Mouse (Mus musculus) lung, embryonic 15.5 days (tissue): ENCODE data around the gene Pign. TPM values are rescaled to one million over a fixed set of nuclear protein-coding genes. Genes with fewer than 3 reads are reported as not detected.
A peak's percentile ranks its signal among the peaks of the same experiment; 100 is the strongest.

Experiments used
- ATAC-seq: fragments of 200-750 bp; cut with Nextera tagmentation; 2 replicates; pipeline ENCODE4 v1.8.0; 2017; ENCODE audit warnings: moderate number of reproducible peaks, borderline replicate concordance; ENCODE audit not compliant: low FRiP score, low TSS enrichment; ENCODE audit errors: extremely low read depth
- H3K27ac ChIP-seq: fragments of 300-500 bp; sonication (generic); 2 replicates; pipeline ENCODE4 v1.5.1; 2015; ENCODE audit warnings: moderate library complexity, mild to moderate bottlenecking, inconsistent platforms
- H3K27me3 ChIP-seq: fragments of 300-500 bp; sonication (generic); 2 replicates; pipeline ENCODE4 v1.6.1; 2015; ENCODE audit warnings: inconsistent platforms
- H3K36me3 ChIP-seq: fragments of 300-500 bp; sonication (generic); 2 replicates; pipeline ENCODE4 v1.6.1; 2015; ENCODE audit warnings: inconsistent platforms
- H3K4me1 ChIP-seq: fragments of 300-500 bp; sonication (generic); 2 replicates; pipeline ENCODE4 v1.6.1; 2015; ENCODE audit warnings: inconsistent platforms
- H3K4me2 ChIP-seq: fragments of 300-500 bp; sonication (generic); 2 replicates; pipeline ENCODE4 v1.6.1; 2015; ENCODE audit warnings: inconsistent platforms, mild to moderate bottlenecking, moderate library complexity
- H3K4me3 ChIP-seq: fragments of 300-500 bp; sonication (generic); 2 replicates; pipeline ENCODE4 v1.5.1; 2015; ENCODE audit warnings: mild to moderate bottlenecking, inconsistent platforms
- H3K9ac ChIP-seq: fragments of 300-500 bp; sonication (generic); 2 replicates; pipeline ENCODE4 v1.6.1; 2015; ENCODE audit warnings: inconsistent platforms
- H3K9me3 ChIP-seq: fragments of 300-500 bp; sonication (generic); 2 replicates; pipeline ENCODE4 v1.6.1; 2016; ENCODE audit warnings: inconsistent platforms
- WGBS: fragments of 180-500 bp; shearing (Covaris S2); methylation state at CpG from one replicate; pipeline ENCODE4 v1.1.7; 2015; 5-methylcytosine and 5-hydroxymethylcytosine counted together
- polyA plus RNA-seq: library from polyadenylated mRNA; unstranded; fragments of >200 nt; fragmentation: Nextera tagmentation; extraction: Ambion mirVana; gene quantifications from 2 replicates; pipeline ENCODE4 v1.2.1, GENCODE M21; 2015

Pign gene
- 14.7 and 16.4 TPM in 2 replicates for polyA plus RNA-seq

DNA sequence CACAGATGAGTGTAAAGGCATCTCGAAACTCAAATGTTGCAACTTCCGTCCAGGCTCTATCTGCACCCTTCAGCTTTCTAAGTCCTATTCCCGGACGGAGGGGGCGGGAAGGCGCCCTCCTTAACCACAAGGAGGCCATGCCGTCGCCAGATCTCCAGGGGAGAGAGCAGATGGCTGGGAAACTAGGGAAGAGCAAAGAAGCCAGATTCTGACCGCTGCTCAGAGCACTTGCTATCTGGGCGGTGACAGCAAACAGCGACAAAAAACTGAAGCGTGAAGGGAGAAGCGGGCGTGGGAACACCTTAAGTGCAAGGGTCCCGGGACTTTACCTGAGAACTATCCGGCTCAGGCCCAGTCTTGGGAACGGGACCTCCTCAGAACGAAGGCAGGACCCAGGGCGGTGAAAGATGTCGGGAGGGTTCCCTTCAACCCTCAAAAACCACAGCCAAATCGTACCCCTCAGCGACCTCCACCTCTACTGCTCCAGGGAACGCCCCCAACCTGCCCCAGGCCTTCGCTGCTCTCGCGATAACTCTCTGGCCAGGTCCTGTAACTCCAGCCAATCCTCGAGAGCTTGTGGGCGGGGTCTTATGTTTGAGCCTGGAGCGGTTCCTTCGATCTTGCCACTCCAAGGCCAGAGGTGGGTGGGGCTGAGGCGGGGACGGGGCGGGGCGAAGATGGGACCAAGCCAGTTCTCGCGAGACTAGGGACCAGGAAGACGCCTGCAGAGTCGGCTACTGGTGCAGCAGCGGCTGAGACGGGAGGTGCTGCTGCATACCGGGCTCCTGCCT lies at the start of gene Pign, which contains the start of gene Relch:
Gene Pign, minus strand, starts transcription at position 507 of the 791 bp plus-strand sequence.
Gene Relch, plus strand, starts transcription at position 691 of the 791 bp plus-strand sequence.
- WGBS, result under 1% methylated on average over 41 of the region's 41 CpGs

DNA sequence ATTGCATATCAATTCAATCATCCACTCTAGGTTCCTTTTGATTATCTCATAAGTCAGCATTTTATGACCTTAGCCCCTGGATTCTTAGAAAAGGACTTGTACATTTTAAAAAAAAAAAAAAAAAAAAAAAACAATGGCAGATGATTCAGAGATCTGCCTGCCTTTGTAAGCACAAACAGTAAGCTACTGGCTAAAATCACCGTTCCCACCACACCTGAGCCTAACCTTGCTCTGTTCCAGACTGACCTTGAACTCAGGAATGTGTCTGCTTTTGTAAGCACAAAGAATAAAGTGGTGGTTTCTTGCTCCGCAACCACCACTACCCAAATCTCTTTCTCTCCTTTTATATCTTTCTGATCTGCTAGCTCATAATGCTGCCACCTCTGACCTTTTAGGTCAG lies 49.3 kb upstream of the Pign start:
- no peak overlapping the region for H3K4me2 ChIP-seq
- H3K4me3 ChIP-seq, result no peak overlapping the region
- no peaks in the 10 kb centered on the region for H3K27me3 ChIP-seq
- H3K36me3 ChIP-seq, result peaks cover 19% of the 10 kb centered on the region; the same call in 1 of the 2 replicates
- H3K4me1 ChIP-seq, result no peaks in the 10 kb centered on the region
- no peak for ATAC-seq
- H3K9me3 ChIP-seq, result no peaks in the 10 kb centered on the region
- no peak overlapping the region for H3K27ac ChIP-seq
- H3K9ac ChIP-seq, result no peak overlapping the region
- 94% methylated on average over 2 of the region's 2 CpGs for WGBS

More for the DNA sequence above, at the start of gene Pign, which contains the start of gene Relch:
- H3K27me3 ChIP-seq, result no peaks in the 10 kb centered on the region
- H3K9me3 ChIP-seq, result no peaks in the 10 kb centered on the region
- peaks cover 6% of the 10 kb centered on the region; the same call in 1 of the 2 replicates for H3K4me1 ChIP-seq
- peak within 1 kb of the TSS; percentile 64 for H3K27ac ChIP-seq
- H3K4me3 ChIP-seq, result peak within 1 kb of the TSS; percentile 98
- no peaks in the 10 kb centered on the region for H3K36me3 ChIP-seq
- peak within 1 kb of the TSS; percentile 74 for H3K4me2 ChIP-seq
- H3K9ac ChIP-seq, result peak within 1 kb of the TSS; percentile 83
- ATAC-seq, result peak; percentile 99

- H3K9me3 ChIP-seq, result no peaks in the 10 kb centered on the region
- H3K4me2 ChIP-seq, result no peak overlapping the region
- H3K4me3 ChIP-seq, result no peak overlapping the region
- H3K27ac ChIP-seq, result no peak overlapping the region
- WGBS, result 28% methylated on average over 1 of the region's 1 CpGs
- ATAC-seq, result no peak
- no peaks in the 10 kb centered on the region for H3K4me1 ChIP-seq
- H3K36me3 ChIP-seq, result peaks cover 20% of the 10 kb centered on the region; the same call in 1 of the 2 replicates
- no peak overlapping the region for H3K9ac ChIP-seq
- no peaks in the 10 kb centered on the region for H3K27me3 ChIP-seq
Measured at GRCm38 (mm10) chr1:105711227-105711626, 47.8 kb upstream of the Pign start.

GRCm38 (mm10) chr1:105709415-105709814 lies 45.9 kb upstream of the Pign start:
- H3K4me1 ChIP-seq, result no peaks in the 10 kb centered on the region
- WGBS, result 53% methylated on average over 2 of the region's 2 CpGs
- peaks cover 16% of the 10 kb centered on the region; the same call in 1 of the 2 replicates for H3K36me3 ChIP-seq
- no peak overlapping the region for H3K4me2 ChIP-seq
- no peak overlapping the region for H3K27ac ChIP-seq
- no peak for ATAC-seq
- no peak overlapping the region for H3K9ac ChIP-seq
- no peaks in the 10 kb centered on the region for H3K27me3 ChIP-seq
- no peak overlapping the region for H3K4me3 ChIP-seq
- no peaks in the 10 kb centered on the region for H3K9me3 ChIP-seq

- Histone ChIP-seq H3K4me2 (no peak overlapping the region), H3K9ac (no peak overlapping the region), H3K27ac (no peak overlapping the region), H3K4me1 (no peaks in the 10 kb centered on the region), H3K9me3 (no peaks in the 10 kb centered on the region), H3K4me3 (no peak overlapping the region), H3K36me3 (peaks cover 3% of the 10 kb centered on the region; the same call in 1 of the 2 replicates), H3K27me3 (no peaks in the 10 kb centered on the region)
- ATAC-seq, result no peak
- WGBS, result 90% methylated on average over 4 of the region's 4 CpGs
Measured at GRCm38 (mm10) chr1:105700984-105701530, 37.6 kb upstream of the Pign start.

- Histone ChIP-seq H3K9ac (no peak overlapping the region), H3K27me3 (no peaks in the 10 kb centered on the region), H3K4me1 (no peaks in the 10 kb centered on the region), H3K27ac (no peak overlapping the region), H3K4me2 (no peak overlapping the region), H3K9me3 (no peaks in the 10 kb centered on the region), H3K4me3 (no peak overlapping the region), H3K36me3 (no peaks in the 10 kb centered on the region)
- ATAC-seq, result no peak
- 82% methylated on average over 2 of the region's 2 CpGs for WGBS
Measured at GRCm38 (mm10) chr1:105695581-105695980, 32.1 kb upstream of the Pign start.

DNA sequence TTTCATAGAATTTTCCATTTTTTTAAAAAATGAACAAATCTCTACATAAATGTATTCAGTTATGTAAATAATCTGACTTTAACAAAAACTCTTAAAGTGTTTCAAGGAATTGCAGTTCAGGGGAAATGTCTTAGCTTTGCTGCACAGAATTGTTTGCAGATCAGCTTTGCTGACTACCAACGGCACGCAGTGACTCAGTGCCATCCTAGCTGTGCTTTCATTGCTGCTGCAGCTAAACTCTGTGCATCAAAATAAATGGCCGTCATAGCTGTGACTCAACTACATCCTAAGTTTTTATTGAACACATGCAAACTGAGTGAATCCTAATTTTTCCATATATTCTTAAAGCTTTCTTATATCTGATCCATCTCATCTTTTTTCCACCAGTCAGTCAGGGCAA lies 22.0 kb upstream of the Pign start:
- H3K27me3 ChIP-seq, result no peaks in the 10 kb centered on the region
- no peak overlapping the region for H3K9ac ChIP-seq
- no peaks in the 10 kb centered on the region for H3K4me1 ChIP-seq
- 80% methylated on average over 3 of the region's 3 CpGs for WGBS
- H3K27ac ChIP-seq, result no peak overlapping the region
- no peak overlapping the region for H3K4me3 ChIP-seq
- H3K9me3 ChIP-seq, result no peaks in the 10 kb centered on the region
- ATAC-seq, result no peak
- no peak overlapping the region for H3K4me2 ChIP-seq
- H3K36me3 ChIP-seq, result no peaks in the 10 kb centered on the region

GRCm38 (mm10) chr1:105680587-105680986 lies 17.1 kb upstream of the Pign start:
- Histone ChIP-seq H3K4me2 (no peak overlapping the region), H3K4me1 (no peaks in the 10 kb centered on the region), H3K4me3 (no peak overlapping the region), H3K27ac (no peak overlapping the region), H3K9ac (no peak overlapping the region), H3K9me3 (no peaks in the 10 kb centered on the region), H3K27me3 (no peaks in the 10 kb centered on the region), H3K36me3 (no peaks in the 10 kb centered on the region; the same call in 1 of the 2 replicates)
- ATAC-seq, result no peak
- WGBS, result 85% methylated on average over 1 of the region's 1 CpGs

- no peak for ATAC-seq
- no peaks in the 10 kb centered on the region for H3K4me1 ChIP-seq
- WGBS, result 92% methylated on average over 2 of the region's 2 CpGs
Measured at GRCm38 (mm10) chr1:105674763-105675162, 11.3 kb upstream of the Pign start.

DNA sequence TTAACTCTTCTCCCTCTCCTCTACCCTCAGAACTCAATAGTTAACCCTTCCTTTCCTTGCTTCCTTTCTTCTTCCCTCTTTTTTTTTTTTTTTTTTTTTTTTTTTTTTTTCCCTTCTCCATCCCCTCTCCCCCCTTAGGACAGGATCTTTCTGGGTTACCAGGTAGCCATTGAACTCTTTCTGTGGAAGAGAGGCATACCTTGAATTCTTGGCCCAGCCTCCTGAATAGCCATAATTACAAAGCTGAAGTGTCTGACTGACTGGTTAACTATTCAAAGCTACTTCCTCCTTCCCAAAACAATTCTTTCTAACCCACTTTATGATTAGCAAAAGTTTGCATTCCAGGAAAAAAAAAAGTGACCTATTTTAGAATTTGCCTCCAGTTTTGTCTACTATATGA lies 6.2 kb upstream of the Pign start:
- Histone ChIP-seq H3K4me2 (no peak overlapping the region), H3K36me3 (no peaks in the 10 kb centered on the region), H3K9me3 (no peaks in the 10 kb centered on the region), H3K9ac (no peak overlapping the region), H3K4me3 (no peak overlapping the region), H3K27ac (no peak overlapping the region), H3K27me3 (no peaks in the 10 kb centered on the region), H3K4me1 (0 out of 2 replicates have a peak, but pooled peaks cover 6% of the 10 kb centered on the region)
- no peak for ATAC-seq

More at GRCm38 (mm10) chr1:105674763-105675162, 11.3 kb upstream of the Pign start:
- no peaks in the 10 kb centered on the region; the same call in 1 of the 2 replicates for H3K36me3 ChIP-seq
- no peak overlapping the region for H3K4me3 ChIP-seq
- H3K9me3 ChIP-seq, result no peaks in the 10 kb centered on the region
- H3K9ac ChIP-seq, result no peak overlapping the region
- H3K4me2 ChIP-seq, result no peak overlapping the region
- no peak overlapping the region for H3K27ac ChIP-seq
- H3K27me3 ChIP-seq, result no peaks in the 10 kb centered on the region

DNA sequence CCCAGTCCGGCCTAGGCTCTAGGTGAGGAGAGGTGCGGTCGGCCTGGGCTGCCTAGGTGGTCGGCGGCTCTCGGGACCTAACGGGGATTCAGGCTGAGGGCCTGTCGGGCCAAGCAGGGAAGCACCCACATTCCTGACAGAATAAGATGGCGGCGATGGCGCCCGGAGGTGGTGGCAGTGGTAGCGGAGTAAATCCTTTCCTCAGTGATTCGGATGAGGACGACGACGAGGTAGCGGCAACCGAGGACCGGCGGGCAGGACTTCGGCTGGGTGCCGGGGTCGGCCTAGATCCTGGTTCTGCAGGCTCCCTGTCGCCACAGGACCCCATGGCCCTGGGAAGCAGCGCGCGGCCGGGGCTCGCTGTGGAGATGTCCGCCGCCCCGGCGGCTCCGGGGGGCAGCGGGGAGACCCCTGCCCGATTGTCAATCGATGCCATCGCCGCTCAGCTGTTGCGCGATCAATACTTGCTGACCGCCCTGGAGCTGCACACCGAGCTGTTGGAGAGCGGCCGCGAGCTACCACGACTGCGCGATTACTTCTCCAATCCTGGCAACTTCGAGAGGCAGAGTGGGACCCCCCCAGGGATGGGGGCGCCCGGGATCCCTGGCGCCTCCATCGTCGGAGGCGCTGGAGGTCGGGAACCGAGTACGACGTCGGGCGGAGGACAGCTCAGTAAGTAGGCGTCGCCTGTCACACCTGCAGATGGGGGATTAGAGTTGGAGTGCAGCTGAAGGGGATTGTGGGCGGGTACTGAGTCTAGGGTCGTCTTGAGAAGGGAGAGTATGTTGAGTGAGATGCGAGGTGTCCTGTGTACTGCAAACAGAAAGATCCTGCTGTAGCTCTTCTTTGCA lies 710 bp upstream of the Pign start:
- Histone ChIP-seq H3K9ac (peak overlapping the region; percentile 83), H3K4me1 (peaks cover 6% of the 10 kb centered on the region; the same call in 1 of the 2 replicates), H3K27me3 (no peaks in the 10 kb centered on the region), H3K36me3 (no peaks in the 10 kb centered on the region), H3K9me3 (no peaks in the 10 kb centered on the region), H3K4me2 (peak overlapping the region; percentile 74), H3K4me3 (peak overlapping the region; percentile 98), H3K27ac (peak overlapping the region; percentile 64)
- peak; percentile 29; the same call in 1 of the 2 replicates for ATAC-seq
- under 1% methylated on average over 68 of the region's 68 CpGs for WGBS
